Mouse (Mus musculus) liver (tissue): ENCODE measurements around the gene Gm973.

Source experiments
- DNase-seq: peaks from one replicate; pipeline ENCODE4 v3.0.0-alpha.2; 2020; ENCODE audit warnings: mixed read lengths

Gene Gm973

GRCm38 (mm10) chr1:59516026-59516917, at the start of gene Gm973:
TSS of gene Gm973 (plus strand) at chr1:59516264.
- DNase-seq, result peak; percentile 31

- no peak for DNase-seq
Measured at GRCm38 (mm10) chr1:59469170-59469569, 46.9 kb upstream of the Gm973 start.

GRCm38 (mm10) chr1:59470766-59471165, 45.3 kb upstream of the Gm973 start:
- no peak for DNase-seq

GRCm38 (mm10) chr1:59472368-59473180, 43.5 kb upstream of the Gm973 start:
- no peak for DNase-seq

- no peak for DNase-seq
Measured at GRCm38 (mm10) chr1:59473181-59473555, 42.9 kb upstream of the Gm973 start.

- DNase-seq, result no peak
Measured at GRCm38 (mm10) chr1:59475618-59476017, 40.4 kb upstream of the Gm973 start.

GRCm38 (mm10) chr1:59478911-59479310, 37.2 kb upstream of the Gm973 start:
- no peak for DNase-seq

- DNase-seq, result peak; percentile 14
Measured at GRCm38 (mm10) chr1:59480821-59481455, 35.1 kb upstream of the Gm973 start.

GRCm38 (mm10) chr1:59481456-59482291, 34.4 kb upstream of the Gm973 start:
- peak; percentile 94 for DNase-seq

- peak; percentile 46 for DNase-seq
Measured at GRCm38 (mm10) chr1:59482331-59482695, 33.8 kb upstream of the Gm973 start, which contains the start of gene Fzd7. TSS of gene Fzd7 (plus strand) at chr1:59482424.

- peak; percentile 40 for DNase-seq
Measured at GRCm38 (mm10) chr1:59482696-59483520, 33.2 kb upstream of the Gm973 start.

- DNase-seq, result peak; percentile 73
Measured at GRCm38 (mm10) chr1:59483521-59484245, 32.4 kb upstream of the Gm973 start.

- DNase-seq, result no peak
Measured at GRCm38 (mm10) chr1:59484314-59484713, 31.8 kb upstream of the Gm973 start.

GRCm38 (mm10) chr1:59484791-59485785, 31.0 kb upstream of the Gm973 start:
- peak; percentile 20 for DNase-seq

GRCm38 (mm10) chr1:59485803-59486202, 30.3 kb upstream of the Gm973 start:
- no peak for DNase-seq

GRCm38 (mm10) chr1:59487651-59488051, 28.4 kb upstream of the Gm973 start:
- DNase-seq, result peak; percentile 69

- no peak for DNase-seq
Measured at GRCm38 (mm10) chr1:59488481-59488880, 27.6 kb upstream of the Gm973 start.

GRCm38 (mm10) chr1:59488991-59489390, 27.1 kb upstream of the Gm973 start:
- no peak for DNase-seq

GRCm38 (mm10) chr1:59491517-59491916, 24.5 kb upstream of the Gm973 start:
- peak; percentile 18 for DNase-seq
